Mouse (Mus musculus) hindbrain, postnatal 0 days (tissue): Measurements from ENCODE around the gene Mical2. TPM values are rescaled to one million over a fixed set of nuclear protein-coding genes. Genes with fewer than 3 reads are reported as not detected.
A peak's percentile ranks its signal among the peaks of the same experiment; 100 is the strongest.

Source experiments
- ATAC-seq: fragments of 200-750 bp; cut with Nextera tagmentation; 2 replicates; pipeline ENCODE4 v1.8.0; 2017; ENCODE audit warnings: mild to moderate bottlenecking, moderate TSS enrichment, moderate library complexity
- DNase-seq: peaks from one replicate; pipeline ENCODE4 v3.0.0-alpha.2; 2015; ENCODE audit warnings: low spot score
- H3K27ac ChIP-seq: fragments of 300-500 bp; sonication (generic); 2 replicates; pipeline ENCODE4 v1.5.1; 2014; ENCODE audit warnings: mild to moderate bottlenecking
- H3K27me3 ChIP-seq: fragments of 300-500 bp; sonication (generic); 2 replicates; pipeline ENCODE4 v1.6.1; 2014; ENCODE audit warnings: low read length, mixed read lengths; ENCODE audit not compliant: insufficient read depth
- H3K36me3 ChIP-seq: fragments of 300-500 bp; sonication (generic); 2 replicates; pipeline ENCODE4 v1.6.1; 2014; ENCODE audit warnings: low read length, mixed read lengths; ENCODE audit not compliant: insufficient read depth
- H3K4me1 ChIP-seq: fragments of 300-500 bp; sonication (generic); 2 replicates; pipeline ENCODE4 v1.6.1; 2014; ENCODE audit warnings: antibody characterized with exemption, low read length, mixed read lengths; ENCODE audit not compliant: insufficient read depth
- H3K4me2 ChIP-seq: fragments of 300-500 bp; sonication (generic); 2 replicates; pipeline ENCODE4 v1.6.1; 2014; ENCODE audit warnings: low read depth, mild to moderate bottlenecking, low read length, moderate library complexity, mixed read lengths
- H3K4me3 ChIP-seq: fragments of 300-500 bp; sonication (generic); 2 replicates; pipeline ENCODE4 v1.5.1; 2014; ENCODE audit warnings: low read length
- H3K9ac ChIP-seq: fragments of 300-500 bp; sonication (generic); replicated peaks from 2 replicates; pipeline ENCODE4 v1.6.1; 2014; ENCODE audit warnings: mild to moderate bottlenecking, low read length, moderate library complexity, mixed read lengths
- H3K9me3 ChIP-seq: fragments of 300-500 bp; sonication (generic); 2 replicates; pipeline ENCODE4 v1.6.1; 2016; ENCODE audit warnings: low read length, mixed read lengths
- CTCF ChIP-seq: IDR thresholded peaks from 2 replicates; pipeline ENCODE4 v1.5.1; 2016; ENCODE audit warnings: antibody characterized with exemption, control low read depth, low read depth
- WGBS: fragments of 180-500 bp; shearing (Covaris S2); extraction: QIAGEN DNeasy Blood & Tissue Kit; methylation state at CpG from one replicate; pipeline ENCODE4 v1.1.7; 2014; 5-methylcytosine and 5-hydroxymethylcytosine counted together
- polyA plus RNA-seq: library from polyadenylated mRNA; unstranded; fragments of >200 nt; fragmentation: Nextera tagmentation; extraction: Ambion mirVana; gene quantifications from 2 replicates; pipeline ENCODE4 v1.2.1, GENCODE M21; 2015
- total RNA-seq: library from RNA; depleted of rRNA; stranded (reverse); fragments of >200 nt; gene quantifications from 2 replicates; pipeline ENCODE4 v1.2.3, GENCODE M21; 2014

The Mical2 gene
- total and polyA plus RNA-seq, 2 experiments from 2014 or later, result 6.4 to 16.5 TPM

GRCm38 (mm10) chr7:112304382-112304781, 78.7 kb downstream of the Mical2 start:
- Histone ChIP-seq H3K9me3 (no peaks in the 10 kb centered on the region), H3K9ac (no peak overlapping the region), H3K36me3 (no peaks in the 10 kb centered on the region), H3K4me3 (no peak overlapping the region), H3K27me3 (no peaks in the 10 kb centered on the region), H3K4me2 (no peak overlapping the region), H3K4me1 (no peaks in the 10 kb centered on the region; the same call in 1 of the 2 replicates), H3K27ac (no peak overlapping the region)
- ATAC-seq (peak; percentile 51; the same call in 1 of the 2 replicates), DNase-seq (no peak)
- TF ChIP-seq CTCF, result no peak
- WGBS, result 61% methylated on average over 8 of the region's 8 CpGs

GRCm38 (mm10) chr7:112309289-112310016, 83.8 kb downstream of the Mical2 start:
- WGBS, result 81% methylated on average over 11 of the region's 11 CpGs
- H3K9ac ChIP-seq, result no peak overlapping the region
- DNase-seq, result peak; percentile 65

DNA sequence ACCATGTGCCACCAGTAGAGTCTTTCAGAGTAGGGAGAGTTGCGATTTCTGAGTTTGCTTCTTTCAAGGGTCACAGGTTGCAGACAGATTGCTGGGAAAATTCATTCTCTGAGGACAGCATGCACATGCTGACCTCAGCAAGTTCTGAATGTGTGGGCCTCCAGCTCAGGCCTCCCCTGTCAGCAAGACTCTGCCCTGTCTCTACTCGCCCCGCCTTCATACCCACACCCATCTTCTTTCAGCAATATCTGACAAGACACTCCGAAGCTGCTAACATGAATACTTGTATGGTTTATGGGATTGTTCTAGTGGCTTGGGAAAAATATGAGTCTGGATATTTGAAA, 84.3 kb downstream of the Mical2 start:
- H3K36me3 ChIP-seq, result no peaks in the 10 kb centered on the region

More at GRCm38 (mm10) chr7:112309289-112310016, 83.8 kb downstream of the Mical2 start:
- H3K4me2 ChIP-seq, result no peak overlapping the region
- no peaks in the 10 kb centered on the region for H3K27me3 ChIP-seq
- no peaks in the 10 kb centered on the region for H3K4me1 ChIP-seq
- TF ChIP-seq CTCF, result no peak
- no peak for ATAC-seq
- H3K9me3 ChIP-seq, result no peaks in the 10 kb centered on the region
- no peak overlapping the region for H3K27ac ChIP-seq
- H3K36me3 ChIP-seq, result no peaks in the 10 kb centered on the region
- H3K4me3 ChIP-seq, result no peak overlapping the region

DNA sequence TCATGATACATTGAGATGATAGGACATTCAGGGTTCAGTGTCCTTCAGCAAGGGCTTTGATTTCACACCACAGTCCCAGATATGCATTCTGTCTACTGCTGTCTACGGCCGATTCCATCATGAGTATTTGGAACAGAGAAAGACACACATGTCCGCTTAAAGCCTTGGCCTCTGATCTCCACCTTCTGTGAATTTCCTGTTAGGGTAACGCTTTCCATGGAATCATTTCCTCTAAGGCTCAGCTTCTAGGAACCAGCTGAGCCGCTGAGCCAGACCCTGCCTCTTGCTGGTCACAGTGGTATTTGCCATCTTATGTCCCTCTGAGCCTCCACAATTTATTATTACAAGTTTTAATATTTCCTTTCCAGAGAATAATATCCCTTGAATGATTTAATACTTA, 87.6 kb downstream of the Mical2 start:
- no peak for ATAC-seq
- no peak overlapping the region for H3K4me2 ChIP-seq
- H3K27me3 ChIP-seq, result no peaks in the 10 kb centered on the region
- no peak overlapping the region for H3K4me3 ChIP-seq
- H3K9ac ChIP-seq, result no peak overlapping the region
- H3K4me1 ChIP-seq, result 0 out of 2 replicates have a peak, but pooled peaks cover 3% of the 10 kb centered on the region
- no peaks in the 10 kb centered on the region for H3K9me3 ChIP-seq
- H3K36me3 ChIP-seq, result no peaks in the 10 kb centered on the region
- WGBS, result 69% methylated on average over 5 of the region's 5 CpGs
- DNase-seq, result no peak
- H3K27ac ChIP-seq, result no peak overlapping the region
- TF ChIP-seq CTCF, result no peak

More for the DNA sequence above, 84.3 kb downstream of the Mical2 start:
- Histone ChIP-seq H3K9ac (no peak overlapping the region), H3K9me3 (no peaks in the 10 kb centered on the region), H3K27ac (no peak overlapping the region), H3K4me3 (no peak overlapping the region), H3K27me3 (no peaks in the 10 kb centered on the region), H3K4me1 (no peaks in the 10 kb centered on the region), H3K4me2 (no peak overlapping the region)
- DNase-seq, result no peak
- no peak for ATAC-seq
- TF ChIP-seq CTCF, result no peak
- WGBS, result 67% methylated on average over 4 of the region's 4 CpGs

- DNase-seq (peak; percentile 46), ATAC-seq (peak; percentile 63)
- H3K36me3 ChIP-seq, result no peaks in the 10 kb centered on the region
- TF ChIP-seq CTCF, result no peak
- no peak overlapping the region for H3K27ac ChIP-seq
- no peaks in the 10 kb centered on the region for H3K27me3 ChIP-seq
- H3K4me1 ChIP-seq, result 0 out of 2 replicates have a peak, but pooled peaks cover 3% of the 10 kb centered on the region
- no peak overlapping the region for H3K4me3 ChIP-seq
- H3K9me3 ChIP-seq, result no peaks in the 10 kb centered on the region
- WGBS, result 23% methylated on average over 5 of the region's 5 CpGs
- H3K9ac ChIP-seq, result no peak overlapping the region
- H3K4me2 ChIP-seq, result no peak overlapping the region
Measured at GRCm38 (mm10) chr7:112313670-112314069, 88.0 kb downstream of the Mical2 start.

GRCm38 (mm10) chr7:112316239-112316638, 90.6 kb downstream of the Mical2 start:
- 44% methylated on average over 1 of the region's 1 CpGs for WGBS
- no peak overlapping the region for H3K4me3 ChIP-seq
- no peaks in the 10 kb centered on the region for H3K27me3 ChIP-seq
- H3K36me3 ChIP-seq, result no peaks in the 10 kb centered on the region
- no peak overlapping the region for H3K9ac ChIP-seq
- H3K9me3 ChIP-seq, result no peaks in the 10 kb centered on the region
- DNase-seq (peak; percentile 54), ATAC-seq (peak; percentile 66)
- no peak overlapping the region; the same call in 1 of the 2 replicates for H3K27ac ChIP-seq
- H3K4me2 ChIP-seq, result no peak overlapping the region
- 0 out of 2 replicates have a peak, but pooled peaks cover 3% of the 10 kb centered on the region for H3K4me1 ChIP-seq
- TF ChIP-seq CTCF, result no peak

DNA sequence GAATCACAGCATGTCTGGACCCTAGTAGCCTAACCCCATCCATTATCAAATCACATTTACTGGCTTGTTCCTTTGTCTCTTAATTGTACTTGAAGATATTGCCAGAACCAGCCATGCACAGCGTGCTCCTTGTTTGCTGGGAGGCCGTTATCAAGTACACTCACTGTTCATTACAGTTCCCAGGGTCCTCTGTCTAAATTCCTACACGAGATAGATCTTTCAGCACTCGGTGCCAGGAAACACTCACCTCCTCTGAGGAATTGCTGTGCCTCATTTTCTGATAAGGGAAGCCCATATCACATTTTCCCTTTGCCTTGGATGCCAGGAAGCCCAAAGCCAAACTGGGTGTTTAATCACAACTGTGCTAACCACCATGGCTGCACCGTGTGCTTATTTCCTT, 91.8 kb downstream of the Mical2 start:
- no peaks in the 10 kb centered on the region for H3K36me3 ChIP-seq
- WGBS, result 58% methylated on average over 5 of the region's 5 CpGs
- no peak for TF ChIP-seq CTCF
- 0 out of 2 replicates have a peak, but pooled peaks cover 3% of the 10 kb centered on the region for H3K4me1 ChIP-seq
- no peaks in the 10 kb centered on the region for H3K9me3 ChIP-seq
- no peak for ATAC-seq
- H3K4me3 ChIP-seq, result no peak overlapping the region
- no peak overlapping the region for H3K4me2 ChIP-seq
- DNase-seq, result no peak
- H3K9ac ChIP-seq, result no peak overlapping the region
- H3K27me3 ChIP-seq, result no peaks in the 10 kb centered on the region
- H3K27ac ChIP-seq, result no peak overlapping the region
